Mouse (Mus musculus): ENCODE data around the gene Dennd4c.

Gene Dennd4c

DNA sequence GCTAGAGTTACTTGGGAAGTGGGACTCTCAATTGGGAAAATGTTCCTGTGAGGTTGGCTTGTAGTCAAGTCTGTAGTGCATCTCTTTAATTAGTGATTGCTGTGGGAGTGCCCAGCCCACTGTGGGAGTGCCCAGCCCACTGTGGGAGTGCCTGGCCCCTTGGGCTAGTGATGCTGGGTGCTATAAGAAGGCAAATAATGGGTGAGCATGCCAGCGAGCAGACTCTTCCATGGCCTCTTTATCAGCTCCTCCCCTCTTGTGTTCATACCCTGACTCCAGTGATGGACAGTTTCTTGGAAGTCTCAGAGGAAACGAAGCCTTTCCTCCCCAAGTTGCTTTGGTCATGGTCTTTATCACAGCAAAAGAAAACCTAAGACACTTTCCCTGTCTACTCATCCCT is 134.1 kb downstream of the Dennd4c start:
- DNase-seq (ENCODE audit: low read depth, low spot score), result no peak

DNA sequence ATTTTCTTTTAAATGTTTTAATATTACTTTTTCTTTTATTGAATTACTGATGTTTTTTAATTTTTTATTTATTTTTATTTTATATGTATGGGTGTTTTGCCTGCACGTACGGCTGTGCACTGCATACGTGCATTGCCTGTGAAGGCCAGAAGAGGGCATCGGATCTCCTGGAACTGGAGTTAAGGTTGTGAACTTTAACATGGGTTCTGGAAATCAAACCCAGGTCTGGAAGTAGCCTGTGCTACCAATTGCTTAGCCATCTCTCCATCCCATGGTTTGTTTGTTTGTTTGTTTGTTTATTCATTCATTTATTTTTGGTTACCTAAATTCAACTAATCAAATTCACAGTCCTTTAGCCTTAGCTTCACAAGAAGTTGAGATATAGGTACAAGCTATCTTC is 136.6 kb downstream of the Dennd4c start:
- DNase-seq (ENCODE audit: low read depth, low spot score), result no peak

DNA sequence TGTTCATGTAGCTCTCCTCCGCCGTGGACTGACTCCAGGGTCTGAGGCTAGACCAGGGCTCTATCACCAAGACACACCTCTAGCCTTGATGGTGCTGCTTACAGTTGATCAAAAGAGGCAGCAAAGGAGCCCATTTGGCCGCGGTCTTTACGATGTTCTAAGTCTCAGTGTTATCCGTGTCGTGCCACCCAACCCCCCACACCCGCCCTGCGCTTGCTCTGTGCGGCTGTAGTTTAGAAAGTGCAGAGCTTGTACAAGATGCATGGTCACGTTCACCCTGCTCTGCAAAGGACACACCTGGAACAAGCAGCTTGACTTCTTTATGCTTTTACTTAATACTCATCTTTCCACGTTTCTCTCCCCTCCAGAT is 137.4 kb downstream of the Dennd4c start:
- no peak for DNase-seq (ENCODE audit: low read depth, low spot score)

DNA sequence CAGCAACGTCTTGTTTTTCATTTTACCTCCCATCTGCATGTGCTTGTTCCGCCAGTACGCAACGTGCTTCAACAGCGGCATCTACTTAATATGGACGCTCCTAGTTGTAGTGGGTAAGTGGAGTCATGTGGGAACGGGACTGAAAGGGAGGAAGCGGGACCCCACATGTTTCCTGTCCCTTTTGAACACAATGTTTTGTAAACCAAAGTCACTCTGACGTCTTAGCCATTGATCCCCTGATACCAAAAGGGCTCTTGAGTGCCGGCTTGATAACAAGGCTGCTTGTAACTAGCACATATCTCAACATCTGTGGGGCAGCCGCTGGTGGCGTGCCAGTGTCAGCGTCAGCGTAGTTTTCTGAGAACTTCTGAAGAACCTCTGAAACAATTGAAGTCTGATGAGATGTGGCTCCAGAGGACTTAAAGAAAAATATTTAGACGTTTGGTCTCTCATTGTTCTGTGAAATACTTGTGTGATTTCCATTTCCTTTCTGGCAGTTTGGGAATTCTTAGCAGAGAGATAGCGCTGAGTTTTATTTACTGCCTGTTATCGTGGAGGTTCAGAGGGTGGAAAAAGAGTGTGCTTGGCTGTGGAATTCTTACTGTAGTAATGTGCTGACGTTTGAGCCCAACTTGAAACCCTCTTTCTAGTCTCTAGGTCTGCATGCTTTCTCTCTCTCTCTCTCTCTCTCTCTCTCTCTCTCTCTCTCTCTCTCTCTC is 138.0 kb downstream of the Dennd4c start:
- no peak for DNase-seq (ENCODE audit: low read depth, low spot score)

DNA sequence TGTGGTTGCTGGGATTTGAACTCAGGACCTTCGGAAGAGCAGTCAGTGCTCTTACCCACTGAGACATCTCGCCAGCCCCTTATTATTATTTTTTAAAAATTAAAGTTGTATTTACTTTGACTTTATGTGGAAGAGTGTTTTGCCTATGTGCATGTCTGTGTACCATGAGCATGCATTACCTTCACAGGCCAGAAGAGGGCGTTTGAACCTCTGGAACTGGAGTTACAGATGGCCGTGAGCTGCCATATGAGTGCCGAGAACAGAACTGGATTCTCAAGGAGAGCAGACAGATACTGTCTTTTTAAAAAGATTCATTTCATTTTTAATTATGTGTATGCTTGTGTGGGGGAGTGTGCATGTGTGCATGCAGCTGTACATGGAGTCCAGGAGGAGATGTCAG is 139.5 kb downstream of the Dennd4c start:
- no peak for DNase-seq (ENCODE audit: low read depth, low spot score)

DNA sequence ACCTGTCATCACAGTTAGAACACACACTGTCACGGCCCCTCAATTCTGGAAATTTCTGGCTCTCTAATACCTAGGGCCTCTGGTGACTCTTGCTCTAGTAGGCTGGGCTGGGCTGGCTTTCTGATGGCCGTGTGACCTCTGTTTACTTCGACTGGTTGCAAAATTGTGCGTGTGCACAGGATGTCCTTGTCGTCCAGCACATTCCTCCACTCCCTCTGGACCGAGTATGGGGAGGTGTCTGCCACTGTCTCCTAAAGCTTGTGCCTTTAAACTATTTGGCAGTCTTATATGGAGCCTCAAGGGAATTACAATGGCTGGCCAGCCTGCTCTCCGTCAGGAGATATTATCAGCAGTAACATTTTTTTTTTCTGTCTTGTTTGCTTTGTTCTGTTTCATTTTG is 149.1 kb downstream of the Dennd4c start:
- no peak for DNase-seq (ENCODE audit: low read depth, low spot score)

DNA sequence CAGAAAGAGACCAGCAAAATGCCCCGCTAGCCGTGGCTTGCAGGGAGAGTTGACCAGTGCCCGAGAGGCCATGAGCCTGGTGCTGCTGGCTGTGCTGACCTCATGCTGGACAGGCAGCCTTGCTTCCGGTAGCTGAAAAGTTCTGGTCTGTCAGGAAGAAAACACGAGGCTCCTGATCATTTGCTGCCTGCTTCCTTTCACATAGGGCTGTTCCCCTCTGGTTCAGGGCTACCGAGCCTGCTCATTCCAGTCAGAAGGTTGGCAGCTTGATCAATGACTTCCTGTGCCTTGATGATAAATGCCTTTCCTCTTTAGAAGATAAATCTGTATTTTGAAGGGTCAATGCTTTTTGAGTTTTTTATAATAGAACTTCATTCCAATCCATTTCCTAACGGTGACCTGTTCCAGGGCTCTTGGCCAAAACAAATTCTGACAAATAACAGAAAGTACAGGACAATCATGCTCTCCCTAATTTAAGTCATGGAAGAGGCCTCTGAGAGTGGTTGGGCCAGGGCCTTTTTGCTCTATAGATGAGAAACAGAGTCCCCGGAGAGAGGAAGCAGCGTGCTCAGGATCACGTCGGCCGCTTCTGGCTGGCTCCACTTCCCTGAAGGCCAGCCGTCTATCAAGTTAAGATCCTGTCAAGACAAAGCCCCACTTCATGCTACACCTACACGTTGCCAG is 150.6 kb downstream of the Dennd4c start:
- no peak for DNase-seq (ENCODE audit: low read depth, low spot score)

Measured in WW6 (cell line).